Mouse (Mus musculus): ENCODE measurements at regions not wholly inside any gene's neighbourhood (a gene's known extent, or its start where the extent isn't known, plus 50 kb on each side); places are given as distances from the start of the nearest gene placed in this dataset.
A peak's percentile ranks its signal among the peaks of the same experiment; 100 is the strongest.

- ATAC-seq (replicated peaks; ENCODE audit: low FRiP score, low TSS enrichment, poor library complexity, severe bottlenecking) = no peak
Measured at GRCm38 (mm10) chr10:53165036-53165435, 172.4 kb upstream of the Pln start.

GRCm38 (mm10) chr10:53167767-53168166, 169.7 kb upstream of the Pln start:
- ATAC-seq (replicated peaks; ENCODE audit: low FRiP score, low TSS enrichment, poor library complexity, severe bottlenecking) = no peak

GRCm38 (mm10) chr10:53174038-53174564, 163.4 kb upstream of the Pln start:
- ATAC-seq (replicated peaks; ENCODE audit: low FRiP score, low TSS enrichment, poor library complexity, severe bottlenecking) = no peak

- no peak for ATAC-seq (replicated peaks; ENCODE audit: low FRiP score, low TSS enrichment, poor library complexity, severe bottlenecking)
Measured at GRCm38 (mm10) chr10:53175946-53176345, 161.5 kb upstream of the Pln start.

- ATAC-seq (replicated peaks; ENCODE audit: low FRiP score, low TSS enrichment, poor library complexity, severe bottlenecking) = no peak
Measured at GRCm38 (mm10) chr10:53178561-53178960, 158.9 kb upstream of the Pln start.

- no peak for ATAC-seq (replicated peaks; ENCODE audit: low FRiP score, low TSS enrichment, poor library complexity, severe bottlenecking)
Measured at GRCm38 (mm10) chr10:53179109-53179508, 158.4 kb upstream of the Pln start.

- peak; percentile 41; the same call in 1 of the 2 replicates for ATAC-seq (replicated peaks; ENCODE audit: low FRiP score, low TSS enrichment, poor library complexity, severe bottlenecking)
Measured at GRCm38 (mm10) chr10:53180751-53181151, 156.7 kb upstream of the Pln start.

- no peak for ATAC-seq (replicated peaks; ENCODE audit: low FRiP score, low TSS enrichment, poor library complexity, severe bottlenecking)
Measured at GRCm38 (mm10) chr10:53181413-53181812, 156.1 kb upstream of the Pln start.

GRCm38 (mm10) chr10:53208466-53208865, 129.0 kb upstream of the Pln start:
- no peak for ATAC-seq (replicated peaks; ENCODE audit: low FRiP score, low TSS enrichment, poor library complexity, severe bottlenecking)

- ATAC-seq (replicated peaks; ENCODE audit: low FRiP score, low TSS enrichment, poor library complexity, severe bottlenecking) = no peak
Measured at GRCm38 (mm10) chr10:53209916-53210315, 127.6 kb upstream of the Pln start.
